Mouse (Mus musculus): ENCODE results near the gene Rabl3.

The Rabl3 gene

GRCm38 (mm10) chr16:37539611-37540580 is at the start of gene Rabl3, which contains the start of gene Gtf2e1:
Gene Rabl3 (plus strand): TSS chr16:37539885.
Gene Gtf2e1 (minus strand): TSS chr16:37539789.
- peak; percentile 98 for DNase-seq

- DNase-seq, result peak; percentile 41 to 42
Measured at GRCm38 (mm10) chr16:37495017-37495416, 44.7 kb upstream of the Rabl3 start.

GRCm38 (mm10) chr16:37498581-37498980 is 41.1 kb upstream of the Rabl3 start:
- peak in 1 of 2 experiments; percentile 18 for DNase-seq

GRCm38 (mm10) chr16:37504517-37504916 is 35.2 kb upstream of the Rabl3 start:
- DNase-seq, result no peak

- no peak for DNase-seq
Measured at GRCm38 (mm10) chr16:37506751-37507150, 32.9 kb upstream of the Rabl3 start.

- DNase-seq, result no peak
Measured at GRCm38 (mm10) chr16:37511489-37511888, 28.2 kb upstream of the Rabl3 start.

- DNase-seq, result no peak
Measured at GRCm38 (mm10) chr16:37514644-37515043, 25.0 kb upstream of the Rabl3 start.

- no peak for DNase-seq
Measured at GRCm38 (mm10) chr16:37516376-37516993, 23.2 kb upstream of the Rabl3 start.

GRCm38 (mm10) chr16:37517596-37518211 is 22.0 kb upstream of the Rabl3 start:
- DNase-seq, result no peak

GRCm38 (mm10) chr16:37518662-37519061 is 21.0 kb upstream of the Rabl3 start:
- DNase-seq, result no peak

- no peak for DNase-seq
Measured at GRCm38 (mm10) chr16:37519721-37520120, 20.0 kb upstream of the Rabl3 start.

GRCm38 (mm10) chr16:37520190-37521040 is 19.3 kb upstream of the Rabl3 start:
- no peak for DNase-seq

GRCm38 (mm10) chr16:37522100-37522697 is 17.5 kb upstream of the Rabl3 start:
- DNase-seq, result no peak

- no peak for DNase-seq
Measured at GRCm38 (mm10) chr16:37525121-37525520, 14.6 kb upstream of the Rabl3 start.

- no peak for DNase-seq
Measured at GRCm38 (mm10) chr16:37526688-37527223, 12.9 kb upstream of the Rabl3 start.

GRCm38 (mm10) chr16:37530170-37530569 is 9.5 kb upstream of the Rabl3 start:
- DNase-seq, result no peak

- no peak for DNase-seq
Measured at GRCm38 (mm10) chr16:37532046-37532445, 7.6 kb upstream of the Rabl3 start.

GRCm38 (mm10) chr16:37533369-37534068 is 6.2 kb upstream of the Rabl3 start:
- no peak for DNase-seq

- DNase-seq, result no peak
Measured at GRCm38 (mm10) chr16:37539240-37539610, 460 bp upstream of the Rabl3 start.

GRCm38 (mm10) chr16:37540776-37541175 is 1.1 kb downstream of the Rabl3 start:
- no peak for DNase-seq

GRCm38 (mm10) chr16:37546312-37546711 is 6.6 kb downstream of the Rabl3 start:
- DNase-seq, result no peak

Data from cerebellum, postnatal 25 days (tissue).